Mouse (Mus musculus) ovary, postnatal 14 days (tissue): ENCODE results near the gene Gpr4.

Experiments
- DNase-seq: peaks from one replicate; pipeline ENCODE4 v3.0.0; 2022; ENCODE audit warnings: low spot score

The Gpr4 gene

GRCm38 (mm10) chr7:19265928-19266822 is 53.8 kb downstream of the Gpr4 start:
- no peak for DNase-seq

DNA sequence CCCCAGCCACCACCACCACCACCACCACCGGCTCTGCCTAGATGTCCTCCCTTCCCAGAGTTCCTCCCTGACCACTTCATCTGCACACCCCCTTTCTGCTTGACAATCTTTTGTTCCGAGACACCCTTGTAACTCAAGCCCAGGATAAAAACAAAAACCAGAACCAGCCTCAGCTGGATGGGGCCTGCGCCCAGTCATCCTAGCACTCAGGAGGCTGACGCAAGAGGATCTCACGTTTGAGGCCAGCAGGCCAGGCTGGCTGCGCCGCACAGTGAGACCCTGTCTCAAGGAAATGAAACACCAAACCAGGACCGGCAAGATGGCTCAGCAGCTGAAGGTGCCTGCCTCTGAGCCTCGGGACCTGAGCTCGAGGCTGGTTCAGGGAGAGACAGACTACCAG is 54.7 kb downstream of the Gpr4 start:
- no peak for DNase-seq

DNA sequence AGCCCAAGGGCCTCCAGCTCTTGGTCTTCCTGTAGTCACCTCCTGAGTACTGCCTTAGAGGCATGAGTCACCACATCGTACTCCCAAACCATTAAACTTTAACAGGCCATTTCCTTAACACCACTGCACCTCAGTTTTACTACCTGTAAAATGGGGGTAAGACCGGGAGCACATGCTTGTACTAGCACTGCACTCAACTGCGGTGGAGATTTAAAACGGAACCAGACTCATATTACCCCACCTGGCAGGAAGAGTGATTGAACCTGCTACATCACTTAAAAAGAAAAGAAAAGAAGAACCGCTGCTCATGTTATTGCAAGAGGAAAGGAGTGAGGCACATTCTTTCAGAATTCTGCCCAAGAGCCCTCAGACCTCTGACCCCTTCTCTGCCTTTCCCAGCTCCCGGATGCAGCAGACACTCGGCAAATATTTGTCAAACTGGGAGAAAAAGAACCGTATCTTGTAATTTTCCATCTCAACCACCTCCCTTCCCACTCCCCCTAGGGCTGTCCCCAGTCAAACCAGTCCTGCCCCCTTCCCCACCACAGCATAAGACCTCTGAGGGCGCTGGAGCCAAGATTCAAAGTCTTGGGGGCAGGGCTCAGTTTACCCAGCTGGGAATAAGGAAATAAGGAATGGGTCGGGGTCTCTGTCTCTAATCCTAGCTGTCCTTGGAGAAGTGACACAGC is 56.8 kb downstream of the Gpr4 start:
- no peak for DNase-seq

DNA sequence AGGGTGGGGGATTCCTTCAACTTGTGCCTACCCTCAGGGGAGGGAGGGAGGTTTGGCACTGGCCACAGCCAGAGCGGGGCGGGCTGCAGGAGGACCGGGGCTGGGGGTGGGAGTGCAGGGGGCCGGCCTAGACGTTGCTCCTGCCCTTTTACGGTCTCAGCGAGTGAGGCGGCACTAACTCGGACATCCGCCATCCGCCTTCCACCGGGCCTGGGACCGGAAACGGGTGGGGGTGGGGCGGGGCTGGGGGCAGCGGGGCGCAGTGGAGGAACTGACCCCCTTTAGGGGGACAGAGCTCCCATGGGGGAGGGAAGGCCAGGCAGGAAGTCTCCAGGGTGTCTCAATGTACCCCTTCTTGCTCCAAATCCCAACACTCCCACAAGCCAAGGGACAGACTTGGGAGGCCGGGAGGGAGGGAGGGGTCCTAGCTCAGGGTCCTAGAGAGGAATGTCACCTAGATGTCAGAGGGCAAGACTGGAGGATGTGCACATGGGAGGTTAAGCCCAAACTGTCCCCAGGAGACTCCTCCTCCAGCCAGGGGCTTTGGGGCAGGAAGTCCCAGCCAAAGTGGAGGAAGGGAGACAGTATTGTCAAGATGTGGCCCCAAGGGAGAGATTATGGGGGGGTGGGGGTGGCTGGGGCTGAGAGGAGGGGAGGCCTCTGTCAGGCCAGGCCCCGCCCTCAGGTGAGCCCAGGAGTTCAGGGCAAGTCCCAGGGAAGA is 57.5 kb downstream of the Gpr4 start:
- DNase-seq: no peak

DNA sequence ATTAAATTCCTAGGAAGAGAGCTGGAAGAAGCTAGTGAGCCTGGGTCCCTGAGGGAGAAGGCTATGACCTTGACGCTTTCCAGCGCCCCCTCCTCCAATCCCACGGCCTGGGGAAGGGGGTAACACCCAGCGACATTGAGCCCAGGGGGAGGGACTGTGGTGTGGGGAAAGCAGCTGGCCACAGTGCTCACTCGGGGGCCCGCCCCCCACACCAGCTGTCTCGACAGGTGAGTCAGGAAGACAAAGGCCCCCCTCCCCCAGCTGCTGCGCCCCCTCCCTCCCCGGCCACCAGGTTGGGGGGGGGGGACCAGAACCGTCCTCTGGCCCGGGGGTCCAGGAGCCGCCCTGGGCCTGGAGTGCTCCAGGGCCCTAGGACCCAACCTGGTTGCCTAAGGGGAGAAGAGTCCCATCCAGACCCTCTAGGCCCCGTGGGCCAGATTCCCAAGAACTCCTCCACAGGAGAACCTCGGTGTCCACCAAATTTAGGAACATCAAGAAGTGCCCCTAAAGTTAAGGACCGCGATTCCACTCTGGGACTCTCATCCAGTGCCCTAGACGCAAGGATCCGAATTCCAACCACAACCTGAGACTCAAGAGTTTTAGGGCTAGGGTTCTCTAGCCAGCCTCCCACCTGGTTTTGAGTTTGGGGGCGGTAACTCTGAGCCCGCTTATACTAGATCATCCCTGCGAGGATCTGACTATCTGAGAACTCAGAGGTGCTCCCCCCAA is 58.3 kb downstream of the Gpr4 start:
- no peak for DNase-seq

DNA sequence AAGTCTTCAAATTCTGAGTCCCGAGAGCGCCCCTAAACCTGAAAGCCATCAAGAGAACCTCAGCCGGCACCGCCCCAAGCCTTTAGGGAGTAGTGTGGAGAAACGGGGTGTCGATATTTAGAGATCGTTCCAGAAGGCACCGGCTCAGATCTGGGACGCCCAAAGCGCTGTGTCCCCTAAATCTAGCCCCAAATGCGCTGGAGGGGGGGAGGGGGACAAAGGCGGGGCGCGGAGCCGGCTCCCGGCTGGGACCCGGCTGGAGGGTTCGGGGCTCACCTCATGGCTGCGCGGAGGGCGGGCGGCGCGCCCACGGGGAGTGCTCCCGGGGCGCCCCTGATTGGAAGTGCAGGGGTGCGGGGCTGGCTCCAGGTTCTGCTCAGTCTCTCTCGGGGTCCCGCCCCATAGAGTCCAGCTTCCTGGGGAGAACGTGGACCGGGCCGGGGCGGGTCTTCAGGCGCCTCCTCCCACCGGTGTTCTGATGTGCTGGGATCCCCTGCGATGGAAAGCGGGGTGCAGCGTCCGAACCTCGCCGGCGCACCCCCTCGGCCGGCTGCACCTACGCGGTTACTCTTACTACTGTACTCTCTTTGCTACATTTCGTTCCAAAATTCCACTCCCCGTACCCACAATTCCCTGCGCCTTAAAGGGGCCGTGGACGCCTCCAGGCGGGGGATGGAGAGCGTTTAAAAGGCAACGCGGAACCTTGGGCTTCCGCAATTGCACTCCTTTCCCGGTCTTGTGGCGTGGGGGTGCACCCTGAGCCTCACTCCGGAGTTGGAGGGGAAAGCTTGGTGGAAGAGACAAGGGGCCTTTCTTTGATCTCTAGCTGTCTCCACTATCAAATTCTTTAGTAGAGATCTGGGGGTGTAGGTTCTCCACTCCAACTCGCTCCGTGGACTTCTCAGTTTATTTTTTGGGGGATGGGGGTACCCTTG is 59.2 kb downstream of the Gpr4 start, which contains the start of gene Vasp:
TSS of gene Vasp (minus strand) at position 580 of the 935 bp plus-strand sequence.
- DNase-seq: peak; percentile 78

GRCm38 (mm10) chr7:19272173-19272764 is 59.9 kb downstream of the Gpr4 start:
- no peak for DNase-seq
